Mouse (Mus musculus) heart, adult 2 months (tissue): Measurements from ENCODE around the gene Lmo7.

Experiments used
- CTCF ChIP-seq: fragments of 200-600 bp; IDR thresholded peaks from 2 replicates; pipeline ENCODE4 v1.8.1; 2022; ENCODE audit warnings: antibody characterized with exemption, mild to moderate bottlenecking, moderate library complexity
- EP300 ChIP-seq: fragments of 200-500 bp; IDR thresholded peaks from 2 replicates; pipeline ENCODE4 v1.6.1; 2011; ENCODE audit warnings: low read depth, low read length, control low read depth; ENCODE audit not compliant: insufficient read depth
- POLR2A ChIP-seq: fragments of 200-500 bp; IDR thresholded peaks from 2 replicates; pipeline ENCODE4 v1.6.1; 2011; ENCODE audit warnings: mild to moderate bottlenecking, low read depth, low read length, control low read depth; ENCODE audit not compliant: insufficient read depth

- TF ChIP-seq POLR2A (no peak), CTCF (no peak), EP300 (no peak)
Measured at GRCm38 (mm10) chr14:101806607-101807006, 76.8 kb downstream of the Lmo7 start.
